Mouse (Mus musculus): Measurements from ENCODE around the gene Aqp5. TPM values are rescaled to one million over a fixed set of nuclear protein-coding genes. Genes with fewer than 3 reads are reported as not detected.

Gene Aqp5
- total RNA-seq, 1 experiment, result 2.9 TPM

- Histone ChIP-seq H3K4me3 (ENCODE audit: insufficient read depth in 1 of 2, low read depth in 1 of 2, low read length in 2 of 2, poor library complexity in 1 of 2, severe bottlenecking in 1 of 2) (peak within 1 kb of the TSS; percentile 38), H3K36me3 (ENCODE audit: control insufficient read depth, insufficient read depth, low read length, poor library complexity, severe bottlenecking) (no peaks in the 10 kb centered on the region), H3K9ac (ENCODE audit: insufficient read depth, low read depth, low read length, poor library complexity, severe bottlenecking) (peak within 1 kb of the TSS; percentile 31), H3K4me1 (ENCODE audit: control insufficient read depth in 2 of 2, insufficient read depth in 2 of 2, low read length in 2 of 2, poor library complexity in 1 of 2) (peaks cover 1 to 21% of the 10 kb centered on the region in 2 experiments; a peak in 2 of 4 replicates), H3K9me3 (ENCODE audit: control insufficient read depth, insufficient read depth, low read depth, low read length) (no peaks in the 10 kb centered on the region), H3K27ac (ENCODE audit: insufficient read depth, low read depth, low read length, poor library complexity, severe bottlenecking) (no peak within 1 kb of the TSS)
- in situ Hi-C loops (cut with MboI; ENCODE audit: low sequenced_read_pairs in 2 of 2, unreplicated experiment in 2 of 2), result no loop called here
- no peak for DNase-seq (ENCODE audit: low read depth, low spot score)
- TF ChIP-seq HCFC1 (IDR thresholded peaks at IDR 0.05; ENCODE audit: borderline replicate concordance, insufficient read depth, low read length) (no peak), ZNF384 (IDR thresholded peaks at IDR 0.05; ENCODE audit: low read depth, low read length) (no peak), MAFK (IDR thresholded peaks at IDR 0.05; ENCODE audit: insufficient read depth, low read depth, low read length) (no peak), CHD2 (IDR thresholded peaks at IDR 0.05; ENCODE audit: low read depth, low read length) (no peak), ZC3H11A (IDR thresholded peaks at IDR 0.05; ENCODE audit: borderline replicate concordance, low read depth, low read length) (no peak)
Measured at GRCm38 (mm10) chr15:99600986-99601822, 10.6 kb downstream of the Aqp5 start, which contains the start of gene Aqp6. TSS of gene Aqp6 (plus strand) at chr15:99601400.

GRCm38 (mm10) chr15:99601823-99602120 lies 11.2 kb downstream of the Aqp5 start:
- peak overlapping the region in 1 of 2 experiments; percentile 38; a peak in 1 of 4 replicates for H3K4me3 ChIP-seq (ENCODE audit: insufficient read depth in 1 of 2, low read depth in 1 of 2, low read length in 2 of 2, poor library complexity in 1 of 2, severe bottlenecking in 1 of 2)
- TF ChIP-seq ZC3H11A (IDR thresholded peaks at IDR 0.05; ENCODE audit: borderline replicate concordance, low read depth, low read length), result no peak
- TF ChIP-seq MAFK (IDR thresholded peaks at IDR 0.05; ENCODE audit: insufficient read depth, low read depth, low read length), result no peak
- TF ChIP-seq ZNF384 (IDR thresholded peaks at IDR 0.05; ENCODE audit: low read depth, low read length), result no peak
- TF ChIP-seq CHD2 (IDR thresholded peaks at IDR 0.05; ENCODE audit: low read depth, low read length), result no peak
- TF ChIP-seq HCFC1 (IDR thresholded peaks at IDR 0.05; ENCODE audit: borderline replicate concordance, insufficient read depth, low read length), result no peak
- H3K36me3 ChIP-seq (ENCODE audit: control insufficient read depth, insufficient read depth, low read length, poor library complexity, severe bottlenecking), result no peaks in the 10 kb centered on the region
- H3K9me3 ChIP-seq (ENCODE audit: control insufficient read depth, insufficient read depth, low read depth, low read length), result no peaks in the 10 kb centered on the region
- no peak for DNase-seq (ENCODE audit: low read depth, low spot score)
- peaks cover 1 to 24% of the 10 kb centered on the region in 2 experiments; a peak in 2 of 4 replicates for H3K4me1 ChIP-seq (ENCODE audit: control insufficient read depth in 2 of 2, insufficient read depth in 2 of 2, low read length in 2 of 2, poor library complexity in 1 of 2)
- in situ Hi-C loops (cut with MboI; ENCODE audit: low sequenced_read_pairs in 2 of 2, unreplicated experiment in 2 of 2), result no loop called here
- H3K27ac ChIP-seq (ENCODE audit: insufficient read depth, low read depth, low read length, poor library complexity, severe bottlenecking), result no peak overlapping the region
- peak overlapping the region; percentile 31; the same call in 1 of the 2 replicates for H3K9ac ChIP-seq (ENCODE audit: insufficient read depth, low read depth, low read length, poor library complexity, severe bottlenecking)

GRCm38 (mm10) chr15:99602206-99602820 lies 11.7 kb downstream of the Aqp5 start:
- no peak overlapping the region for H3K9ac ChIP-seq (ENCODE audit: insufficient read depth, low read depth, low read length, poor library complexity, severe bottlenecking)
- H3K4me3 ChIP-seq (ENCODE audit: insufficient read depth in 1 of 2, low read depth in 1 of 2, low read length in 2 of 2, poor library complexity in 1 of 2, severe bottlenecking in 1 of 2), result peak overlapping the region; percentile 11 to 45; a peak in 2 of 4 replicates
- DNase-seq (ENCODE audit: low read depth, low spot score), result no peak
- H3K4me1 ChIP-seq (ENCODE audit: control insufficient read depth in 2 of 2, insufficient read depth in 2 of 2, low read length in 2 of 2, poor library complexity in 1 of 2), result peaks cover 1 to 22% of the 10 kb centered on the region in 2 experiments; a peak in 2 of 4 replicates
- H3K36me3 ChIP-seq (ENCODE audit: control insufficient read depth, insufficient read depth, low read length, poor library complexity, severe bottlenecking), result no peaks in the 10 kb centered on the region
- H3K27ac ChIP-seq (ENCODE audit: insufficient read depth, low read depth, low read length, poor library complexity, severe bottlenecking), result no peak overlapping the region
- in situ Hi-C loops (cut with MboI; ENCODE audit: low sequenced_read_pairs in 2 of 2, unreplicated experiment in 2 of 2), result no loop called here
- H3K9me3 ChIP-seq (ENCODE audit: control insufficient read depth, insufficient read depth, low read depth, low read length), result no peaks in the 10 kb centered on the region
- TF ChIP-seq MAFK (IDR thresholded peaks at IDR 0.05; ENCODE audit: insufficient read depth, low read depth, low read length) (no peak), HCFC1 (IDR thresholded peaks at IDR 0.05; ENCODE audit: borderline replicate concordance, insufficient read depth, low read length) (no peak), ZC3H11A (IDR thresholded peaks at IDR 0.05; ENCODE audit: borderline replicate concordance, low read depth, low read length) (no peak), ZNF384 (IDR thresholded peaks at IDR 0.05; ENCODE audit: low read depth, low read length) (no peak), CHD2 (IDR thresholded peaks at IDR 0.05; ENCODE audit: low read depth, low read length) (no peak)

GRCm38 (mm10) chr15:99603216-99603615 lies 12.6 kb downstream of the Aqp5 start:
- Histone ChIP-seq H3K9ac (ENCODE audit: insufficient read depth, low read depth, low read length, poor library complexity, severe bottlenecking) (no peak overlapping the region), H3K4me3 (ENCODE audit: insufficient read depth in 1 of 2, low read depth in 1 of 2, low read length in 2 of 2, poor library complexity in 1 of 2, severe bottlenecking in 1 of 2) (no peak overlapping the region), H3K9me3 (ENCODE audit: control insufficient read depth, insufficient read depth, low read depth, low read length) (no peaks in the 10 kb centered on the region), H3K27ac (ENCODE audit: insufficient read depth, low read depth, low read length, poor library complexity, severe bottlenecking) (no peak overlapping the region), H3K36me3 (ENCODE audit: control insufficient read depth, insufficient read depth, low read length, poor library complexity, severe bottlenecking) (no peaks in the 10 kb centered on the region), H3K4me1 (ENCODE audit: control insufficient read depth in 2 of 2, insufficient read depth in 2 of 2, low read length in 2 of 2, poor library complexity in 1 of 2) (peaks cover 1 to 22% of the 10 kb centered on the region in 2 experiments; a peak in 2 of 4 replicates)
- no peak for TF ChIP-seq HCFC1 (IDR thresholded peaks at IDR 0.05; ENCODE audit: borderline replicate concordance, insufficient read depth, low read length)
- no peak for TF ChIP-seq ZNF384 (IDR thresholded peaks at IDR 0.05; ENCODE audit: low read depth, low read length)
- TF ChIP-seq ZC3H11A (IDR thresholded peaks at IDR 0.05; ENCODE audit: borderline replicate concordance, low read depth, low read length), result no peak
- no peak for DNase-seq (ENCODE audit: low read depth, low spot score)
- in situ Hi-C loops (cut with MboI; ENCODE audit: low sequenced_read_pairs in 2 of 2, unreplicated experiment in 2 of 2), result no loop called here
